Mouse (Mus musculus): ENCODE results near the gene Ergic1. TPM values are rescaled to one million over a fixed set of nuclear protein-coding genes. Genes with fewer than 3 reads are reported as not detected.

The Ergic1 gene
- 4.4 and 11.1 TPM in 2 replicates for polyA plus RNA-seq (2012; ENCODE audit: low replicate concordance)

DNA sequence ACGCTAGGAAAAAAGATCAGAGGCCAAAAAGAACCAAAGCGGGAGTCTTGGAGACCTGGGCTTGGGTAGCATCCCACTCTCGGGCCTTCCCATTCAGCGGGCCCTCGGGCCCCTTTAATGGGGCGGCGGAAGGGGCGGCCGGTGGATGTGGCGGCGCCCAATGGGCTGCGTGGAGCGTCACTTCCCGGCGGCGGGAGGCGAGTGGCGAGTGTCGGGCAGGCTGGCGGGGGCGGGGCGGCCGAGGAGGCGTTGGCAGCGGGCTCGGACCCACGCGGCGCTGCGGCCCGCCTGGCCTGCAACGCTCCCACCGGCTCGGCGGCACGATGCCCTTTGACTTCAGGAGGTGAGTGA, at the start of gene Ergic1:
Ergic1 (plus strand) TSS at position 200 of the 351 bp plus-strand sequence.

DNA sequence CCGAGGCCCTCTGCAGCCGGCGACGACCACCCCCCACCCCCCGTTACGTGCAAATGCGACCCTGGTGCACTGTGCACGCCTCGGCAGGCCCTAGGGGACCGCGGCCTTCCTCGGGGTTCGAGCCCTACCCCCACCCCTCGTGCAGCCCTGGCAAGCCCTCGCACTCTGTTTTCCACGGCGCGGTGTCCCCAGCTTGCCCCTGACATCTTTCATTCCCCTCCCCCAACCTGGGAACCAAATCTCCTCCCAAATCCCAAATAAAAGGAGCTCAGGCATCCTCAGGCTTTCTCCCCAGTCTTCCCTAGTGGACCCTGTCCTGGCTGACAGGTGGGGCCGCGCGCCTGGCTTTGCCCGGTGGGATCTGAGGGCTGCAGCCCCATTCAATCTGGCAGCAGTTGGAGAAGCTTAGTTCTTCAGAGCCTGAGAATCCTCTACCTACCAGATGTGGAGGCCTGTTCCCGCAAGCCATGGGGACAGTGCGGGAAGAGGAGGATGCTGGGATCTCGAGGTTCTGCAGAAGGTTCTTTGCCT, 427 bp downstream of the Ergic1 start, which contains the start of gene Dusp1:
Dusp1 (minus strand) TSS at position 478 of the 531 bp plus-strand sequence.

DNA sequence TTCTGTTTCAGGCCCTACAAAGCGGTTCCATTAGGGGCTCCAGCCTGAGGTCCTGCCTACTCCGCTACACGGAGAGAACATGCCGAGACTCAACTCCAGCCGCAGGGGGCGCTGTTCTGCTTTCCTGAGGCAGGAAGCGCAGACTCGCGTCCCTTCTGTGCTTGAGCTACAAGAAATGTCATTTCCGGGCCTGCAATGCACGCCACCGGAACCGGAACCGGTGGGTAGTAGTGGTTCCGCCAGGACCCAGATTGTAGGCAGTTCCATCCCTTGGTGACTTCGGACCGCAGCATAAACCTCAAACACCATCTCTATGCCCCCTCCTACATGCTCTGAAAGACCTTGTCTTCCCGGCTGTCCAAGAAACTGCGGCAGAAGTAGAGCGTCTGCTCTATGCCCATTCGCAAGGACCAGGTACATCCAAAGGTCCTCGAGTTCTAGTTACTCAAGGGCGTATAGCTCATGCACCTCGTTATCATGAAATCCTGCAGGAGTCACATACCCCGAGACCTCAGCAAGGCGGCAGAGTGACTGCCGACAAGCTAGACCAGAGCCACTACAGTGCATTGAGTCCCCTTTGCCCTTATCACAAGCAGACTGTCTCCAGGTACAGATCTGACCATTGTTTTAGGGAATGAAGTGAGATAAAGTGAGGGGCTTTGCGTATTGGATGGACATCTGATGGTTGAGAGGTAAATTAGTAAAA, 101.8 kb downstream of the Ergic1 start, which contains the start of gene Atp6v0e:
Atp6v0e (plus strand) TSS at position 254 of the 706 bp plus-strand sequence.

Other genes starting within 250 kb of the Ergic1 start
- gene Neurl1b, start 146.7 kb upstream of the Ergic1 start, polyA plus RNA-seq (2012; ENCODE audit: low replicate concordance), result 0.95 and 1.6 TPM in 2 replicates
- 22.5 and 24.3 TPM in 2 replicates for gene Dusp1, start 639 bp downstream of the Ergic1 start, polyA plus RNA-seq (2012; ENCODE audit: low replicate concordance)
- 10.9 and 25.6 TPM in 2 replicates for gene Atp6v0e, start 101.7 kb downstream of the Ergic1 start, polyA plus RNA-seq (2012; ENCODE audit: low replicate concordance)
- gene Crebrf, start 154.2 kb downstream of the Ergic1 start, polyA plus RNA-seq (2012; ENCODE audit: low replicate concordance), result 0.70 and 3.6 TPM in 2 replicates
- gene Bnip1, start 219.6 kb downstream of the Ergic1 start, polyA plus RNA-seq (2012; ENCODE audit: low replicate concordance), result 22.8 and 25.2 TPM in 2 replicates